Mouse (Mus musculus): Measurements from ENCODE around the gene Capn1.
"Not testable (repeated sequence)": the region's sequence is repeated elsewhere in the genome, so short reads cannot be mapped to it uniquely, and the experiment has no call there.

Capn1 gene

DNA sequence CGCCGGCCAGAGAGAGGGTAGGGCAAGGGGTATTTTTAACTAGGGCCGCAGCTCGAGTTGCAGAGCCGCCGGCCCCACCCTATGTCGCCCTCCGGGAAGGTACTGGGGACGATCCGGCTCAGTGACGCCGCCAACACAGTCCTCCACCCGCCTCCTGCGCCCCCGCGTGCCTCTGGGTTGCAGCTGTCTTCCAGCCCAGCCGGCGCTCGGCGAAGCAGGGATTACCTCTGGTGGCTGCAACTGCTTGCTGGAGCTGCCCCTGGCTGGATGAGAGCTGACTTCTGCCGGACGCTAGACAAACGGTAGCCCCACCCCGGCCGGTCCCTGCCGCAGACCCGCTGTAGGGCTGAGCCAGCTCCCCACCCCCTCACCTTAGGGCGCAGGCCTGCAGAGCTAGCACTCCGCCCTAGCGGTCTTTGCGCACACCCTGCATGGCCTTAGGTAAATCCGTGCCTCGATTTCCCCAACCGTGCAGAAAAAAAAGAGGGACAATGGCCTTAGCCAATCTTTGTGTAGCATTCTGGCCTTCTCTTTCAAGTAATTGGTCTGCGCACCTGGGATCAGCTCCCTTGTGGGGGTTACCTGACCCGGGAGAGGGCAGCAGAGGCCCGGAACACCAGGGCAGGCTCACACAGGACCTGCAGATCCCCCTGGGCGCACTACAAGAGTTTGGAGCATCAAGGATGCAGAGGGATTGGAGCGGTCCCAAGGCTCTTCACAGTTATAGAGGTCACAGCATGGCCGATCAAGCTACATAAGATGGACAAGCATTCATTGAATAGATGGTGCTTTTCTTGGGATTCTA lies at the start of gene Capn1:
Gene Capn1 (minus strand): TSS at position 387 of the 805 bp plus-strand sequence.
- peak; percentile 77 for DNase-seq (ENCODE audit: low read depth, low spot score)

DNA sequence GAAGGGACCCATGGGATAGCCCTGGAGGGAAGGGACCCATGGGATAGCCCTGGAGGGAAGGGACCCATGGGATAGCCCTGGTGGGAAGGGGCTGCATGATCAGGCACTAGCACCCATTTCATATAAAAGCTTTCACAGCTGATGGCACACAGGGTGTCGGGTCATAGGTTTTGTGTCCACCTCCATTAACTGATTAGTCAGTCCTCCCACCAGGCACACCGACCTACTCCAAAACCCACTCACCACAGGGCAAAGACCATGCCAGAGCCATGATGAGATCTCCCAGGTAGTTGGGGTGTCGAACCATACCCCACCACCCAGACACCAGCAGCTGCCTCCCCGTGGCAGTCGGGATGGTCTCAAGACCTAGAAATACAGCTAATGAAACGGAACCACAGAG lies 47.4 kb upstream of the Capn1 start:
- no peak for DNase-seq (ENCODE audit: low read depth, low spot score)

DNA sequence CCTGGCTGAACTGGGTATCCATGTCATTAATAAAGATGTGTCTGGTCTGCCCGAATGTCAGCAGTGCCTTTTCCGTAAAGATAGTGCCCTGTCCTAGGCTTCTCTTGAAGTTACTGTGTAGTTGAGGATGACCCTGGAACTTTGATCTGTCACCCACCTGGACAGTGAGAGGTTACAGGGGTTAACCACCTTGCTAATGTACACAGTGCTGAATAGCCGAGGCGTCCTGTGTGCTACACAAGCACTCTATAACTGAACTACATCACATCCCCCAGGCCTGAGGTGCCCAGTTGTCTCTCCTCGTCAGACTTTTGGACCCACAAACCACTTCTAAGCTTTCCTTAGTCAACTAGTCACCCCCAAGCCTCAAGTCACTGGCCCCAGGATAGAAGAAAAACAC lies 46.7 kb upstream of the Capn1 start:
- DNase-seq (ENCODE audit: low read depth, low spot score): no peak

DNA sequence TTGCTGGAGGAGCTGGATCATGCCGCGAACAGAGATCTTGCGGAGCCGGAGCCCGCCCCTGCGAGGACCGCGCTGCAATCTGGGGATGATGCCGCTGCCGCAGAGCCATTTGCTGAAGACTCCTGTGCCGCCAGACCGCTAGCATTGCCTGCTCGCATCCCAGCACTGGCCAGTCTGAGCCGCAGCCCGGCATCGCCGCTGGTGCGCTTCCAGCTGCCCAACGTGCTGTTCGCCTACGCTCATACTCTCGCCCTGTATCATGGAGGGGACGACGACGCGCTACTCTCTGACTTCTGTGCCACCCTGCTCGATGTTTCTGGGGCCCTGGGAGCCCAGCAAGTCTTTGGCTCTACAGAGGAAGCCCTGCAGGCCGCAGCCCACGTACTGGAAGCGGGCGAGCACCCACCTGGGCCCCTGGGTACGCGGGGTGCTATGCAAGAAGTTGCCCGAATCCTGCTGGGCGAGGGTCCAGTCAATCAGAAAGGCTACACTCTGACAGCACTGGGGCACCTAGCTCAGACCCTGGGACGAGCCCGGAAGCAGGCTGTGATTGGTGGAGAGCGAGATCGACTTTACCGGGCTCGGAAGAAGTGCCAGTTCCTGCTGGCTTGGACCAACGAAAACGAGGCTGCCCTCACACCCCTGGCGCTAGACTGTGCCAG lies 46.1 kb upstream of the Capn1 start:
- peak; percentile 68 for DNase-seq (ENCODE audit: low read depth, low spot score)

DNA sequence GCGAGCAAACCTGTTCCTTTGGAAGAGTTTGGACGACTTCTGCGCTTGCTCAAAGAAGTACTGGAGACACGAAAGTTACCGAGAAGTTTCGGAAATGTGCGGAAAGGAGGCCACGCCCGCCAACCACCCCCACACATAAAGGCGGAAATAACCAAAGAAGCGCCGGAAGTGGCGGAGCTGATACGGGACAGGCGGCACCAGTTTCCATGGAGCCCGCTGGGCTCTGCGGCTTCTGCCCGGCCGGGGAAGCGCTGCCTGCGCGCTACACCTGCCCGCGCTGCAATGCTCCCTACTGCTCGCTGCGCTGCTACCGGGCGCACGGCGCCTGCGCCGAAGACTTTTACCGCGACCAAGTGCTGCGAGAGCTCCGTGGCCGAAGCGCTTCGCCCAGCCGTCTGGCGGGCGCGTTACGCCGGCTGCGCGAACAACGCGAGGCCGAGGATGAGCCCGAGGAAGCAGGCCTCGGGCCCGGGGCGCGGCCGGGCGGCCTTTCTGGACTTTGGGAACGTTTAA lies 45.4 kb upstream of the Capn1 start, which contains the start of gene Znhit2:
Gene Znhit2 (plus strand): TSS at position 172 of the 513 bp plus-strand sequence.
- DNase-seq (ENCODE audit: low read depth, low spot score): peak; percentile 96

DNA sequence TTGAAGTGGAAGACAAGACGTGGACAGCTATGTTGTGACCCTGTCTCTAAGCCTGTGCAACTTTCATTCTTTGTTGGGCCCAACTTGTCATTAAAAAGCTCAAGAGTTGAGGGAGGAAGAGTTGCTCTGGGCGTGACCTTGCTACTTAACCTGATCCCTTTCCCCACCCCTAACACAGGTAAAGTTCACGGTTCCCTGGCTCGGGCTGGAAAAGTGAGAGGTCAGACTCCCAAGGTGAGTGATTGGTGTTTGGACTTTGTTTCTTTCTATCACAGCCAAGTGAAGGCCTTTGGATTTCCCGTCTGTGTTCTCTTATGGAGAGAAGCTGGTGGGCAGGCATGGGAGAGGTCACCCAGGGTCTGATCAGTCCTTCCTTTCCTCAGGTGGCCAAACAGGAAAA lies 43.3 kb upstream of the Capn1 start:
- DNase-seq (ENCODE audit: low read depth, low spot score): peak; percentile 22

DNA sequence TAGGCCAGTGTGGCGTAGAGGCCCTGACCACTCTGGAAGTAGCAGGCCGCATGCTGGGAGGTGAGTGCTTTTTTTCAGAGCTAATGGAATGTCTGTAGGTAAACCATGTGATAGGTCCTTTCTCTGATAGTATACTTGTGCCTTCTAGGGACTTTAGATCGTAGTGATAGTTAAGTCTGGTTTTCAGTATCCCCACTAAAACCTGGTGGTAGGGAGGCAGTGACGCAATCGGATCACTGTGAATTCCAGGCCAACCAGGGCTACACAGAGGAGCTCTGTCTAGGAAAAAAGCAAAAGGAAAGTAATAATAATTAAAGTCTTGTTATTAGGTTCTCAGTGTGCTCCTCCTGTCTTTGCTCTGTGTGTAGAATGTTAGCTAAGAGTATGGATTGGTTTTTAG lies 42.8 kb upstream of the Capn1 start:
- peak; percentile 20 for DNase-seq (ENCODE audit: low read depth, low spot score)

DNA sequence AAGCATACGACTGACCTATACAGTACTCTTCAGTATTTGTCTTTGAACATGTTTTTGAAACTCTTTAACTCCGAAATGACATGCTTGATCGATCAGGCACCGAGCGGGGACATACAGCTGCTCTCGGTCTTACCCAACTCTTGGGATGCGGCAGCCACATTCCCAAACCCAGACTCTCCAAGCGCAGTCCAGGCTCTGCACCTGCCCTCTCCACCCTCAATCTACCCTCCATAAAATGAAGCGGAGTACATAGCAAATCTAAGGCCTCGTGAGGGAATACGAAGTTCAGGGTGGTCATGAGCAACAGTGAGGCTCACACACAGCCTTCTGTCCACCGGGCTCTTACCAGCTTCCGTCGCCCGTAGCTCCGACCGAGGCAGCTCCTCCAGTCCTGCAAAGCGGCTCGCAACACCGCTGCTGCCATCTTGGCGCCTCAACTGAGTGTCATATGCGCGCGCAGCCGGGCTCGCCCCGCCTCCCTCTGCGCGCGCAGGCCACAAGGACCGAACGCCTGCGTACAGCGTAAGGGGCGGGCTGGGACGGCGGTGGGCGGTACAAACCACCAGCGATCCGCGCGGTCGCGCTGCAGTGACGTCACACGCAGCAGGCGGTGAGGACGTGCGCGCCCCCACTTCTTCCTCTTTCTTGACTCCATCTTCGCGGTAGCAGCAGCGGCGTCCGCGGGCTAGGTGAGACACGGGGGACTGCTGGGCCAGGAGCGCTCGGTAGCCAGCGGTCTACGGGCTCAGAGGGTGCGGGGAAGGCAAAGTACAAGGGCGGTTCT lies 41.8 kb upstream of the Capn1 start, which contains the start of the genes Mrpl49 and Fau:
Gene Mrpl49 (minus strand): TSS at position 473 of the 784 bp plus-strand sequence.
Gene Fau (plus strand): TSS at position 532 of the 784 bp plus-strand sequence.
- peak; percentile 96 for DNase-seq (ENCODE audit: low read depth, low spot score)

DNA sequence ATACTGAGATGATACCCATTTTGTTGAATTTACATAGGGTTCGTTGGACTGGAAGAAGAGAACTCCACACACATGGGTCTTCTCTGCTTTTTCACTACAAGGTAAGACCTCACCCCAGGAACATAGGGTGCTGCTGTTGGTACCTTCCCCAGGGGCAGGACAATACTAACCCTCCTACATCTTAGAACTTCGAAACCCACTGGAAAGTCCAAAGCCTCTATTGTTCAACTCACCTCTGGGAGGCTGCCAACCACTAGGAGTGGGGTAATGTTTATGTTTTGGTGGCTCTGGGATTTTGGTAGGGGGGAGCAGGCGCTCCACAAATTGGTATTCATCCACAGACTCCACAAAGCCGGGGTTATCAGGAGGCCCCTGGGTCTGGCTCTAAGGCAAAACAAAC lies 41.0 kb upstream of the Capn1 start:
- DNase-seq (ENCODE audit: low read depth, low spot score): no peak

DNA sequence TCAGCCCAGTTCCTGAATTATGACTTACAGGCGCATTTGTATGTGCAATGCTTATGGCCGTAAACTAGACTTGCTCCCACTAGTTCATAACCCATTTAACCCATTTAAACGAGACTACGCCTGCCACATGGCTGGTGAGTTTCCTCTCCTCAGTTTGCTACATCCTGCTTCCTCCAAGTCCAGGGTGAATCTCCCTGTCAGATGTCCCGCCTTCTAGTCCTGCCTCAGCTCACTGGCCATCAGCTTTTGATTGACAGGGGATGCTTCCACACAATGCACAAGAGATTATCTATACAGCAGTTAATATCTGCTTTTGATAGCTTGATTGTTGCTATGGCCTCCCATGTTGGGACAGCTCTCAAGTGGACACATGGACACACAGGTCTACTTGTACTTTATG lies 38.6 kb upstream of the Capn1 start:
- DNase-seq (ENCODE audit: low read depth, low spot score): no peak

DNA sequence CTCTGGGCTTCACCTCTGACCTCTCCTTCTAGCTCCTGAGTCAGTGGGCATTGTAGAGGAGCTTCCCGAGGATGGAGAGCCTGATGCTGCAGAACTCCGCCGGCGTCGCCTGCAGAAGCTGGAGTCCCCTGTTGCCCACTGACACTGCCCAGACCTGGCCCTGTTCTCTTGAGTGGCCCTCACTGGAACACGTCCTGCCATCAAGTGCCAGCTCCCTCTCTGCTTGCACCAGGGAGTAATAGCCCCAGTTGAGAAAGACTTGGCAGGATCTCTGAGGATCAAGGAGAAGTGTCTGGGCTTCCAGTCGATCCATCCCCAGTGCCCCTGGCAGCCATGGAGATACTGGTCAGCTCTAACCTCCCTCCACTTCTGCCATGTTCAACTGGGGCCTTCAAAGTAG lies 36.8 kb upstream of the Capn1 start:
- DNase-seq (ENCODE audit: low read depth, low spot score): no peak

DNA sequence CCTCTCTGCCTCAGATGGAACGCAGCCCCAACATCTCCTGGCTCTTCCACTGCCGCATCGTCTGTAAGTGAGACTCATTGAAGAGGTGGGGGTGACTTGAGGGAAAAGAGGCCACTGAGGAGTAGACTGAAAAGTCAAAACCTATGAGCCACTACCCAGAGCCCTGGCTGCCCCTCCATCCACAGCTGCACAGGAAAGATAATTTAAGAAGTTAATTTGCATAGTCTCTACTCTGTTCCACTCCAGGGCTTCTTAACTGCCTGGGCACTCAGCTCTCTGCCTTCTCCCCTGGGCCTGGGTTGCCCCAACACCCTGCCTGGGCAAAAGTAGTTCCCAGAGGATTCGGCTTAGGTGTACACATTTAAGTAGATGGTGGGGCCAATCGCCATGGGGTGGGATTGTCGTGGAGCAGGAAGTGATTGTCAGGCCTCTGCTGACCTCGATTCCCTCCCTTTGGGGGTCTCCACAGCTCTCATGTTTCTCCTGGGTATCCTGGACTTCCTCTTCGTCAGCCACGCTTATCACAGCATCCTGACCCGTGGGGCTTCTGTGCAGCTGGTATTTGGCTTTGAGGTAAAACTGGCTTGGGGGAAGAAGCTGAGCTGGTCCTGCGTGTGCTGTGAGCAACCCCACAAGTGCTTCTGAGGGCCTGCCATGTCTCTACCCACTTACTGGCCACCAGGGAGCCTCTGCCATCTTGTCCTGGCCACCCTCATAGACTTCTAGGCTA lies 33.1 kb upstream of the Capn1 start:
- DNase-seq (ENCODE audit: low read depth, low spot score): no peak

DNA sequence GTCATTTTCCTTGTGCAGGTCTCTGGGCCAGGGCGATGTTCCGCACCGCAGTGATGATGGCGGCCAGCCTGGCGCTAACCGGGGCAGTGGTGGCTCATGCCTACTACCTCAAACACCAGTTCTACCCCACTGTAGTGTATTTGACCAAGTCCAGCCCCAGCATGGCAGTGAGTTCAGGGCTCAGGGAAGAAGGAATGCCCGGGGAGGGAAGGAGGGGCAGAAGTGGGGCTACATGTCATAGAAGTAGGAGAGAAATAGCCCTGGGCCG lies 32.1 kb upstream of the Capn1 start:
- no peak for DNase-seq (ENCODE audit: low read depth, low spot score)

DNA sequence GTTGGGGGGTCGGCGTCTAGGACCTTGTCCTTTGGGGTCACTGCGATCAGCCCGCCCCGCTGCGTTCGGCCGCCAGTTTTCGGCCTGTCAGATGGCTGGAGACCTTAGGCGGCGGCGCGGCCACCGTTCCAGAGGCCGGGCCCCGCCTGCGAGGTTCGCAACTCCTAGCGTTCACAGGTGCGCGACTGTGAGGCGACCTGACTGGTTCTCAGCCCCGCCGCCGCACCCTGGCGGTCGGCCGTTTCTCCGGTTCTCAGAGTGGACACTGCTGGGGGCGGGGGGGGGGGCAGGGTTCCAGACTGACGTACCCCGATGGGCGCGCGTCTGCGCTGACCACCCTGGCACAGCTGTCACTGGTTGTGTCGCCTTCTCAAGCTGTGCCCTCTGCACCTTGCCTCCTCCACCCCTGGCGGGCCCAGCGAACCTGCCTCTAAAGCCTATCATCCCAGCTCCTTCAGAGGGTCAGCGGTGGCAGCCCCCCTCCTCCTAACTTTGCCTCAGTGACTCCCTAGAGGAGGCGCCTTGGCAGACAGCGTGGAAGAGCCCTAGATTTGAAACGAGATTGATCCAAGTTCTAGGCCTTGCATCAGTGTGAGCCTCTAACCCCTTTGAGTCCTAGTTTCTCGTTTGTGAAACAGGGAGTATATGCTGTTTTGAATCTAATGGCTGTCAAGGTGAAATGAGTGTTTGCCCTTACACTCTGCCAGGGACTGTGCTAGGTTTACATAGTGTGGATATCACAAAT lies 31.6 kb upstream of the Capn1 start:
- DNase-seq (ENCODE audit: low read depth, low spot score): no peak

DNA sequence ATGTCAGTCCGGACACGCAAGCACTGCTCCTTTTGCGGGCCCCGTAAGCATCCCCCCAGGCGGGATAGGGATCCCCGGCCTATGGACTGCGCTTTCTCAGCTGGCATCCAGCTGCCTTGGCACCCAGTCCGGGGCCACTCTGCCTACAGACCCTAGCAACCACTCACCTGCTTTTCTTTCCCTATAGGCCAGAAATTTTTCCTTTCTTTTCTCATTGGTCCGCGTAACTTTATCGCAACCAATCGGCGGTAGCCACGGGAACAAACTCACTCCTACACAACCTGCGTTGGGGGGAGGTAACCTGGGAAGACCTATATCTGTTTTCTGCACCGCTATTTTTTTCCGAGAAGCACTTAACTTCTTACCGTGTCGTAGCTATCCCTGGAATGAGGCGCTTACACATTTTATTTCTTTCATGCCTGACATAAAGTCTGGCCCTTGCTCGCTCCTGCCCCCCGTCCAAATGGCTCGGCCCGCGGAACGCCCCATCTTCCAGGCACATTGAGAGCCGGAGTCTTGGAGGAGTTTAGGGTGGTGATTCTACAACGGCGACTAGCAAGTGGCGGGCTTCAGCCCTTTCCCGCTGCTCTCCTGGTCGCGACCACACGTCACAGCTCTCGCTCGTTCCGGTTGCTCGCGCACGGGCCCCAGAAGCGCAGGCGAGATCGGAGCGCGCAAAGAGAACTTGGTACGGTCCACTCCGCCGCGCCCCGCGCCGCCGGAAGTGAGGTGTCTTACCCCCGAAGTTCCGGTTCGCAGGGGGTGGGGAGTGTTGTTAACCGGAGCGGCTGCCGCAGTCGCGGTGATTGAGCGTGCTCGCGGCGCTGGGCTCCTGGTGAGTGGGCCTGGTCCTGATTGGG lies 30.8 kb upstream of the Capn1 start, which contains the start of gene Syvn1:
Gene Syvn1 (plus strand): TSS at position 283 of the 860 bp plus-strand sequence.
- peak; percentile 98 for DNase-seq (ENCODE audit: low read depth, low spot score)

DNA sequence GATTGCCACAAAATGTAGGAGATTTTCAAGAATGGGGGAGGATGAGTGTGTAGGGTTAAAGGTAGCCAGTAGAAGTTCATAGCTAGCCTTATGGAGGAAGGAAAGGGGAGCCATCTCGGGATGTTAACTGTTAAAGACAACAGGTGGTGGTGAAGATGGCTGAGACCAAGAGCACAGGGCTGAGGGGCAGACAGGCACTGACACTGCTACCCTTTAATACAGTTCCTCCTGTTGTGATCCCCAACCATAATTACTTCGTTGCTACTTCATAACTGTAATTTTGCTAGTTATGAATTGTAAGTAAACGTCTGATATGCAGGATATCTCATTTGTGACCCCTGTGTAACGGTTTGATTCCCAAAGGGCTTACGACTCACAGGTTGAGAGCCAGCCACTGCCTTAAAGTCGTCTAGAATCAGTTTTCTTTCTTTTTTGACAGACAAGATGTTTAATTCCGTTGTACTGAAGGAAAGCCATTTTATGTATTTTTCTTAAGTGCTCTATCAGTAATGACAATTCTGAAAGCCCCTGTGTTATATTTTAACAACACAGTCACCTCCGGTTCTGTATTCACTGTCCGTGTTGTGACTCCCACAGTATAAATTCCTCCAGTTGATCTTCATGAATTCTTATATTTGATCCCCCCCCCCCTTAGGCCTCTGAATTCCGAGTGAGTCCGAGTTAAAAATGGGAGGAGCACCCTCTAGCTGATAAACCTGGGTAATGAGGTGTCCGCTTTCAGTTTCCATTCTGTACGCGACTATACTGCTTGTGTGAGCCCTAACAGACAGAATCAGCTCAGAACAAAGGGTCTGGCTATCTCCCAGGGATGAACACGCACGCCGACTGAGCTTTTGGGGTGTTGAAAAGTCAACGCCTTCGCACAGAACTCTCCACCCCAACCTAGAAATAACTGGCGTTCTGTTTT lies 29.9 kb upstream of the Capn1 start:
- DNase-seq (ENCODE audit: low read depth, low spot score): no peak

DNA sequence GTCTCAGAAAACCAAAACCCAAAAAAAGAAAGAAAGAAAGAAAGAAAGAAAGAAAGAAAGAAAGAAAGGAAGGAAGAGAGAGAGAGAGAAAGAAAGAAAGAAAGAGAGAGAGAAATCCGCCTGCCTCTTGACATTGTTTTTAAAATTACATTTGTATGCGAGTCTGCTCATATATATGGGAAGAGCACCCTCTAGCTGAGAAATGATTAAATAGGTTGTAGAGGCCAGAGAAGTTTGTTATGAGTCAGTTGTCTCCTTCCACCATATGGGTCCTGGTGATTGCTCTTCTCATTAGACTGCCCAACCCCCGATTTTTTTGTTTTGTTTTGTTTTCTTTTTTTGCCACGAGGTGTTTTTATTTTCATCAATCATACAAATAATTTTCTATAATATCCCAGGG lies 28.4 kb upstream of the Capn1 start:
- DNase-seq (ENCODE audit: low read depth, low spot score): not testable (repeated sequence)

DNA sequence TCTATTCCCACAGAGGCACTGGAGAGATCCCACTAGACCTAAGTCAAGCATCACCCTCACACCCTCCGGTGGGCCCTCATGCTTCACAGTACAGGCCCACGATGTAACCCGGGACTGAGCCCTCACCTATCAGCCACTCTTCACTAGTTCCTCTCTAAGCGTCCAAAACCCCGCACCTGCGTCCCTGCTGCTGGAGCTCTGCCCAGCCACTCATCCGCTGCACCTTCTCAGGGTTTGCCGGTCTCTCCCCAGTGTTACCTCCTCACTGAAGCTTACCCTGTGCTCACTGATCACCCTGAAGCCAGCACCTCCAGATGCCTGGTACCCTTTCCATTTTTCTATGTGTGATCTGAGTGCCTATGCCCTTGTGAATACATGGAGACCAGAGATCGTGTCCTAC lies 26.6 kb upstream of the Capn1 start:
- DNase-seq (ENCODE audit: low read depth, low spot score): no peak

DNA sequence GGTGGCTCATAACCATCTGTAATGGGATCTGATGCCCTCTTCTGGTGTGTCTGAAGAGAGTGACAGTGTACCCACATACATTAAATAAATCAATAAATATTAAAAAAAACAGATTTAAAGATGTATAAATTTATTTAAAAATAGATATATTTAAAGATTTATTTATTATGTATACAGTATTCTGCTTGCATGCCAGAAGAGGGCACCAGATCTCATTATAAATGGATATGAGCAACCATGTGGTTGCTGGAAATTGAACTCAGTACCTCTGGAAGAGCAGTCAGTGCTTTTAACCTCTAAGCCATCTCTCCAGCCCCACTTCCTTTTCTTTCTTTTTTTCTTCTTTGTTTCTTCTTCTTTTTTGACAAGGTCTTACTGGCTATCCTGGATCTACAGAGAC lies 24.3 kb upstream of the Capn1 start:
- DNase-seq (ENCODE audit: low read depth, low spot score): no peak
